Mouse (Mus musculus) G1E (cell line): ENCODE data around the gene Pclo.

Source experiments
- CTCF ChIP-seq: IDR thresholded peaks from 2 replicates; pipeline ENCODE4 v1.5.1; 2012; ENCODE audit warnings: low read depth, low read length, inconsistent platforms, mixed read lengths
- GATA1 ChIP-seq: IDR thresholded peaks from 2 replicates; pipeline ENCODE4 v1.6.1; 2012; ENCODE audit warnings: borderline replicate concordance, low read length, inconsistent platforms, mixed read lengths
- TAL1 ChIP-seq: conservative IDR thresholded peaks from 2 replicates; pipeline ENCODE4 v1.6.1; 2012; ENCODE audit warnings: low read depth, low read length, inconsistent platforms, mixed read lengths

- TF ChIP-seq CTCF (no peak), GATA1 (no peak), TAL1 (no peak)
These were observed 338.9 kb downstream of the Pclo start for GRCm38 (mm10) chr5:14853650-14854049.
